Mouse (Mus musculus): Measurements from ENCODE around the gene Mff. TPM values are rescaled to one million over a fixed set of nuclear protein-coding genes. Genes with fewer than 3 reads are reported as not detected.

The Mff gene
- total RNA-seq (2021), result 100 to 1,000 TPM; 272 to 287 TPM
- long read RNA-seq, transcript Mff-201 (8 exons, 1,706 nt), result minor isoform, 9 of 276 reads
- long read RNA-seq, transcript Mff-208 (8 exons, 1,645 nt), result minor isoform, 17 of 276 reads
- long read RNA-seq, transcript Mff-202 (9 exons, 1,894 nt), result major isoform, 77 of 276 reads
- long read RNA-seq, partial matches to known transcripts, result 5 of 276 reads
- long read RNA-seq, other reads (novel, unspliced or antisense), result 166 of 276 reads

GRCm38 (mm10) chr1:82724339-82725025, at the start of gene Mff:
TSS of gene Mff (plus strand) at chr1:82724890.
- peak; percentile 91 to 93 for DNase-seq (ENCODE audit: low spot score in 2 of 2)

GRCm38 (mm10) chr1:82686328-82686727, 38.4 kb upstream of the Mff start:
- DNase-seq (ENCODE audit: low spot score in 2 of 2), result no peak

GRCm38 (mm10) chr1:82686866-82687265, 37.8 kb upstream of the Mff start:
- DNase-seq (ENCODE audit: low spot score in 2 of 2), result no peak

DNA sequence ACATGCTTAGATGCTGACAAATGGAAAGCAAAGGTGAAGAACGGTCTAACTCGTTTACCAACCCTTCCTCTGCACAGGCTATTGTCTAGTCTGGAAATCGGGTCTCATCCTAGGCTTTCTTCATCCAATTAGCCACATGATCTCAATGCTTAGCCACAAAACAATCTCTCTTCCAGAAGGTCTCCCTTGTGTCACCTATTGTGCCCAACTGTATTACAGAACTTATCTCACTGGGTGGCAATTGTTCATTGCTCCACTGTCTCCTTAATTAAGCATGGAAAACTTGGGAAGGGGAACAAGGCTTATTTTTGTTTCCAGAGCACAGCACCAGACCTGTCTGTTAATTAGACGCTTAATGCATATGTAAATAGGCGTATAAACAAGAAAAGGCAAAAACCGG, 36.8 kb upstream of the Mff start:
- no peak for DNase-seq (ENCODE audit: low spot score in 2 of 2)

- no peak for DNase-seq (ENCODE audit: low spot score in 2 of 2)
Measured at GRCm38 (mm10) chr1:82695915-82696314, 28.8 kb upstream of the Mff start.

GRCm38 (mm10) chr1:82717816-82718512, 6.7 kb upstream of the Mff start:
- no peak for DNase-seq (ENCODE audit: low spot score in 2 of 2)

- DNase-seq (ENCODE audit: low spot score in 2 of 2), result no peak
Measured at GRCm38 (mm10) chr1:82725026-82725874, 560 bp downstream of the Mff start.

DNA sequence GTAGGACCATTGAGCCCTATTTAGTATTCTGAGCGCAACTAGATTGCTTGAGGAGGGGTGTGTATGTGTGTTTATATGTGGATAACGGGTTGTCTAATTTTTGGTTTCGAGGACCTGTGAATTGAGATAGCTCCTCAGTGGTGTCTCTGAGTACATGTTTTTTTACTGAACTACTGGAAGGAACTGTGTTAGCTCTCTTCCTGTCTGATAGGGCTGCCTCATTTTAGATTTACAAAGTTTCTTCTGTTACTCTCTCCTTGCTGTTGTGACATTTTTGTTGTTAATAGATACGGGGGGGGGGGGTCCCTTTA, 1.1 kb downstream of the Mff start:
- no peak for DNase-seq (ENCODE audit: low spot score in 2 of 2)

GRCm38 (mm10) chr1:82726482-82726881, 1.8 kb downstream of the Mff start:
- DNase-seq (ENCODE audit: low spot score in 2 of 2), result no peak

- no peak for DNase-seq (ENCODE audit: low spot score in 2 of 2)
Measured at GRCm38 (mm10) chr1:82733357-82733756, 8.7 kb downstream of the Mff start.

- DNase-seq (ENCODE audit: low spot score in 2 of 2), result no peak
Measured at GRCm38 (mm10) chr1:82738066-82738465, 13.4 kb downstream of the Mff start.

GRCm38 (mm10) chr1:82741539-82741938, 16.8 kb downstream of the Mff start:
- DNase-seq (ENCODE audit: low spot score in 2 of 2), result no peak

GRCm38 (mm10) chr1:82743962-82744361, 19.3 kb downstream of the Mff start:
- no peak for DNase-seq (ENCODE audit: low spot score in 2 of 2)

DNA sequence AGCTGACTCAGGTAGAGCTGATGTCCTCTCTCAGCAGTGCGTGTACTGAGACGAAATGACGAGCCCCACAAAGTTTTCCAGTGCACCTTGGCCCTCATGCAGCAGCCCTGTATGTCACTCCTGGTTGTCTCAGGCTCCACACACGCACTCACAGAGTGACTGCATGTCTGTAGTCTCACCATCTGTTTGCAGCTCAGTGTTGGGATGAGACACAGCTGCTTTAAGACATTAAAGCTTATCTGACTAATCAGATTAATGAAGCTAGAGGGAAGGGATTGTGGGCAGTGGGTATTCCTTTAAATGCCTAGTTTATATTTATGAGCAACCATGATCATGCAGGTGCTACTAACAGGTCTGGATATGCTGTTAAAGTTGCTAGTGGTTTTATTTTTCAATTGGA, 21.7 kb downstream of the Mff start:
- DNase-seq (ENCODE audit: low spot score in 2 of 2), result no peak

- DNase-seq (ENCODE audit: low spot score in 2 of 2), result no peak
Measured at GRCm38 (mm10) chr1:82747714-82748452, 23.2 kb downstream of the Mff start.

DNA sequence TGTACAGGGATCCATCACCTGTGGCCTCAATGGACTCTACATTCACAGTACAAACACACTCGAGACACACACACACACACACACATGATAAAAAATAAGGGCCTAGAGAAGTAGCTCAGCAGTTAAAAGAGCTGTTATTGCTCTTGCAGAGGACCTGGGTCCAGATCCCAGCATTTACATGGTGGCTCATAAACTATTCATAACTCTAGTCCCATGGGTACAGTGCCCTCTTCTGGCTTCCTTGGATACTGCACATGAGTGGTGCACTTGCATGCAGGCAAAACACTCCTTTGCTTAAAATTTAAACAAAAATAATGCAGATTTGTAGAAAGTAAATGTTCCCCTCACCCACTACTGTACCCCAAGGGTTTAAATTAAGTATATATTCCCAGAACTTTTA, 34.8 kb downstream of the Mff start:
- DNase-seq (ENCODE audit: low spot score in 2 of 2), result no peak

DNA sequence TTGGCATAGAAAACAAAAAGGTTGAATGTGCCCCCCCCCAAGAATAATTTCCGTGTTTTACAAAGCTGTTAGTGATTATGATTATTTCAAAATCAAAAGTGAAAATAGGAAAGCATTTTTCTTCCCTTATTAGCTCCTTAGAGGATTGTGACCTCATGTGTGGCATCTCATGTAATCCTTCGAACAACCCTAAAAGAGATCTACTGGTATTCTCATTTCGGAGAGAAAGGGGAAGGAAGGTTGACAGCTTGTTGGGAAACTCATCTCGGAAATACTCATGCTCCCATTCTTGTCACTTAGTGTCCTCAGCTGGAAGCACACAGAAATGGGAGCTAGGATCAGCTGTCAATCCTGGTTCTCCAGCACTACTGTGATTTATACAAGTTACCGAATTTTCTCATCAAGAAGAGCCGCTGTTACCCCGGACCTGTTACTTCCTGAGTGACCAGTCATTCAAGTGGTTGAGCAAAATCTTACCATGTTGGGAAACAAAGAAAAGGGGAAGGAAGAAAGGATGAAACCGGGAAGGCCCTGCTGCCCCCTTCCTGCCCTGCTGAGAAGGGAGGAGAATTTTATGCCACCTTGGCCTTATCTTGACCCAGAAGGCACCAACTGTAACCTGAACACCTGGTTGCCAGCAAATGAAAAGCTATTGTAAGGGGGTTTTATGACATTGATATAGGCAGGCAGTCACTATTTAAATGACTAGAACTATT, 36.9 kb downstream of the Mff start:
- no peak for DNase-seq (ENCODE audit: low spot score in 2 of 2)

DNA sequence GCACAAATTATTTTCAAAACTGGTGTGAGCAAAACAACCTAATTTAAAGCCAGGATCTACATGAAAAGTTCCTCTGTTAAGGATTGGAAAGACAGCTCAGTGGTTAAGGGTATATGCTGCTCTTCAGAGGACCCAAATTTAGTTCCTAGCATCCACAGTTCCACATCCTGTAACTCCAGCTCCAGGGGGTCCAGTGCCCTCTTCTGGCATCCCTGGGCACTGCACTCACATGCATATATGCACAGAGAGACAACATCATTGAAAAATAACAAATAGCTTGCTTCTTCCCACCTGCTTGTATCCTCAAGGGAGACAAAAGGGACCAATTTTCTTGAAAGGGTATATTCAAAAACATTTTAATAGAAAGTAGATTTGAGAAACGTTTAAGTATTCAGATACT, 37.6 kb downstream of the Mff start:
- no peak for DNase-seq (ENCODE audit: low spot score in 2 of 2)

GRCm38 (mm10) chr1:82766227-82766626, 41.5 kb downstream of the Mff start:
- no peak for DNase-seq (ENCODE audit: low spot score in 2 of 2)

DNA sequence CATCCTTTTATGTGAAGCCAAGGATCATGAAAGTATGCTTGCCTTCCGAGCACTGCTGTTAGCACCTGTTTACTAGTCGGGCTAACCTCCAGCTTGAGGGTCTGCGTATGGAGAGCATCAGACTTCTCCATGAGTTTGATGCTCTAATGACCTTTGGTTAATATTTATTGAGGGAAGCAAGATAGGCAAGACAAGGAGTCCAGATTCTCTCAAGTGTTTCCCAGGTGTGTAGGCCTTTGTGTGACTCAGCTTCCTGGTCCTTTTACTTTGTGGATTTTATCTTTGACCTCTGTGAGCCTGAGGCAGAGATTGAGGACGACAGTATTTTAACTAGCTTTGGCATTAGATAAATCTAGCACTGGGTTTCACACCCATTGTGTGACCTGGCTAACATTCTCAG, 42.0 kb downstream of the Mff start:
- DNase-seq (ENCODE audit: low spot score in 2 of 2), result no peak

All from layer of hippocampus, postnatal 10 days (tissue).